Mouse (Mus musculus) ES-Bruce4 (cell line): ENCODE data around the gene Tex2.

Experiments
- CTCF ChIP-seq: IDR thresholded peaks from one replicate; pipeline ENCODE4 v1.8.1; 2011; ENCODE audit warnings: low read depth, low read length
- EP300 ChIP-seq: IDR thresholded peaks from 2 replicates; pipeline ENCODE4 v1.6.1; 2011; ENCODE audit warnings: low read depth, low read length; ENCODE audit not compliant: insufficient read depth
- POLR2A ChIP-seq: IDR thresholded peaks from one replicate; pipeline ENCODE4 v1.8.1; 2011; ENCODE audit warnings: low read length; ENCODE audit not compliant: insufficient read depth

DNA sequence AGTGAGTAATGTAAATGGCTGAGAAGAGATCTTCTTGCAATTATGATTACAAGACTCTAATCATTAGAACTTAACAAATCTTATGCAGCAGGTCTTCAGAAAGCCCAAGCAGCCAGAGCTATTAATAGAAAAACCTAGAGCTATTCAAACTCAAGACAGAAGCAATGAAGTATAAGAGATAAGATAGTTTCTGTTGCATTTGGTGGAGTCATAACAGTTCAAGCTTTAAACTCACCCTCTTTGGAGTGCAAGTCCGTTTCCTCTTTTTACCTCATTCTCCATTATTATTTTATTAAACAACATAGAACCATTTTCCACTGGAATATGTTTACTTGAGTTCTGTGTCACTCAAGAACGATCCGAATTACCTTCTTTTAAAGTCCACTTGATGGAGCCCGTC is 154.7 kb downstream of the Tex2 start:
- TF ChIP-seq CTCF = no peak
- no peak for TF ChIP-seq POLR2A
- TF ChIP-seq EP300 = no peak
